Mouse (Mus musculus): ENCODE measurements around the gene Banf1.

Gene Banf1

DNA sequence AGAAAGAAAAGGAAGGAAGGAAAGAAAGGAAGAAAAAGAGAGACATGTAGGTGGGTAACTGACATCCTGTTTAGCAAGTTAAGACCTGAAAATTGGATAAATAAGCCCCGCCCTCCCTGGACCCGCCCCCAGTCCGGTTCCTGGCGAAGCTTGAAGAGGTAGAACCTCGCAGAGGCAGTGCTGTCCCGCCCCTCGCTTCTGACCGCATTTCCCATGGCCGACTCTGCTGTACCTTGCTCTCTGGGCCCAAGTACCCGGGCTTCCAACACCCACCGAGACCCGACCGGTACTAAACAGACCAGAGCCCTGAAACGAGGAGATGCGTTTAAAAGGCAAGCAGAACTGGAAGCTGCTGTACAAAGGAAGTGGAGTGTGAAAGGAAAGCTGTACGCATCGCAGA, 43.2 kb downstream of the Banf1 start:
- in situ Hi-C loops (cut with MboI, MseI) = no loop called here
